Mouse (Mus musculus): ENCODE results near the gene Gm13691.
"Not testable (repeated sequence)": the region's sequence is repeated elsewhere in the genome, so short reads cannot be mapped to it uniquely, and the experiment has no call there.

The Gm13691 gene

GRCm38 (mm10) chr2:83990253-83990652, at the start of gene Gm13691:
Gene Gm13691 (plus strand): TSS chr2:83990553.
- DNase-seq = not testable (repeated sequence)

- peak; percentile 36 for DNase-seq
Observed at GRCm38 (mm10) chr2:83940931-83941361, 49.4 kb upstream of the Gm13691 start, which contains the start of gene Zswim2. Gene Zswim2 (minus strand): TSS chr2:83941228.

GRCm38 (mm10) chr2:83941378-83941777, 49.0 kb upstream of the Gm13691 start:
- no peak for DNase-seq

GRCm38 (mm10) chr2:83941792-83942191, 48.6 kb upstream of the Gm13691 start:
- DNase-seq = no peak

- DNase-seq = not testable (repeated sequence)
Observed at GRCm38 (mm10) chr2:83955393-83955792, 35.0 kb upstream of the Gm13691 start, which contains the start of gene Gm13698. Gene Gm13698 (plus strand): TSS chr2:83955693.

- not testable (repeated sequence) for DNase-seq
Observed at GRCm38 (mm10) chr2:83961203-83961602, 29.1 kb upstream of the Gm13691 start, which contains the start of gene Gm13693. Gene Gm13693 (plus strand): TSS chr2:83961503.

- not testable (repeated sequence) for DNase-seq
Observed at GRCm38 (mm10) chr2:83967013-83967412, 23.3 kb upstream of the Gm13691 start, which contains the start of gene Gm13695. Gene Gm13695 (plus strand): TSS chr2:83967313.

- DNase-seq = not testable (repeated sequence)
Observed at GRCm38 (mm10) chr2:83972823-83973222, 17.5 kb upstream of the Gm13691 start, which contains the start of gene Gm13696. Gene Gm13696 (plus strand): TSS chr2:83973123.

- DNase-seq = not testable (repeated sequence)
Observed at GRCm38 (mm10) chr2:83978633-83979032, 11.7 kb upstream of the Gm13691 start, which contains the start of gene Gm13694. Gene Gm13694 (plus strand): TSS chr2:83978933.

- not testable (repeated sequence) for DNase-seq
Observed at GRCm38 (mm10) chr2:83984443-83984842, 5.9 kb upstream of the Gm13691 start, which contains the start of gene Gm13697. Gene Gm13697 (plus strand): TSS chr2:83984743.

- DNase-seq = peak; percentile 36
Observed at GRCm38 (mm10) chr2:83993639-83994255, 3.4 kb downstream of the Gm13691 start.

GRCm38 (mm10) chr2:83994526-83994925, 4.2 kb downstream of the Gm13691 start:
- DNase-seq = not testable (repeated sequence)

- no peak for DNase-seq
Observed at GRCm38 (mm10) chr2:84008913-84009312, 18.6 kb downstream of the Gm13691 start.

GRCm38 (mm10) chr2:84009818-84010217, 19.5 kb downstream of the Gm13691 start:
- no peak for DNase-seq

GRCm38 (mm10) chr2:84014572-84014971, 24.2 kb downstream of the Gm13691 start:
- no peak for DNase-seq

- DNase-seq = not testable (repeated sequence)
Observed at GRCm38 (mm10) chr2:84016291-84016690, 25.9 kb downstream of the Gm13691 start.

GRCm38 (mm10) chr2:84018330-84018729, 28.0 kb downstream of the Gm13691 start:
- peak; percentile 35 for DNase-seq

- peak; percentile 60 for DNase-seq
Observed at GRCm38 (mm10) chr2:84019519-84020305, 29.4 kb downstream of the Gm13691 start.

- no peak for DNase-seq
Observed at GRCm38 (mm10) chr2:84021930-84022329, 31.6 kb downstream of the Gm13691 start.

GRCm38 (mm10) chr2:84022905-84023304, 32.6 kb downstream of the Gm13691 start:
- DNase-seq = peak; percentile 60

- no peak for DNase-seq
Observed at GRCm38 (mm10) chr2:84023319-84023718, 33.0 kb downstream of the Gm13691 start.

- DNase-seq = peak; percentile 31
Observed at GRCm38 (mm10) chr2:84025217-84025616, 34.9 kb downstream of the Gm13691 start.

- DNase-seq = no peak
Observed at GRCm38 (mm10) chr2:84032505-84032904, 42.2 kb downstream of the Gm13691 start.
